Mouse (Mus musculus): ENCODE results near the gene Aqp2. TPM values are rescaled to one million over a fixed set of nuclear protein-coding genes. Genes with fewer than 3 reads are reported as not detected.

Aqp2 gene
- polyA plus RNA-seq, 1 experiment from 2014 or later, result not detected

DNA sequence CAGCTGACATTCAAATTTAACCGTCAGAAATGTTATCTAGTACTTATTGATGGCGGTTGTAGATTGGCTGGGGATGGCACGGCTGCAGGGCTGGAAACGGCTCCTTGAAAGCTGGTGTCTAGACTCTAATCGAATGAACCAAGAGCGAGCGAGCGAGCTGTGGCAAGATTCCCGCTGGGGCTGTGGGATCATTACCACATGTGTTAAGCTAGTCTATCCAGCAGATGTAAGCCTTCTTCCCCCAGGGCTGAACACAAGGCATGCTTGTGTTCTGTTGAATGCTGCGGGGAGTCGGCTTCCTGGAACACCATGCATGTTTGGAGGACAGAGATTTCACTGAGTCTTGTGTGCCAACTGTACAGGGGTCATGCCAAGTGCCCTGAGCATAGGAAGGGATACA, 32.3 kb upstream of the Aqp2 start:
- ATAC-seq (peak; percentile 49), DNase-seq (ENCODE audit: low spot score) (peak; percentile 53)
- Histone ChIP-seq H3K27me3 (replicated peaks; ENCODE audit: insufficient read depth, low read length) (no peaks in the 10 kb centered on the region), H3K4me3 (ENCODE audit: low read depth, low read length) (no peak overlapping the region), H3K27ac (ENCODE audit: low read length) (no peak overlapping the region), H3K9ac (replicated peaks; ENCODE audit: low read depth) (no peak overlapping the region), H3K9me3 (ENCODE audit: low read length) (no peaks in the 10 kb centered on the region), H3K36me3 (ENCODE audit: insufficient read depth, low read length) (no peaks in the 10 kb centered on the region), H3K4me1 (ENCODE audit: insufficient read depth, low read depth, low read length) (no peaks in the 10 kb centered on the region; the same call in 1 of the 2 replicates), H3K4me2 (replicated peaks; ENCODE audit: low read depth, low read length) (no peak overlapping the region)
- TF ChIP-seq CTCF (IDR thresholded peaks at IDR 0.05) (no peak), EP300 (IDR thresholded peaks at IDR 0.05) (no peak)
- 59% methylated on average over 11 of the region's 11 CpGs for WGBS

GRCm38 (mm10) chr15:99547732-99548131, 31.1 kb upstream of the Aqp2 start:
- ATAC-seq, result no peak
- H3K4me3 ChIP-seq (ENCODE audit: low read depth, low read length), result no peak overlapping the region
- 65% methylated on average over 6 of the region's 6 CpGs for WGBS
- no peak for TF ChIP-seq EP300 (IDR thresholded peaks at IDR 0.05)
- TF ChIP-seq CTCF (IDR thresholded peaks at IDR 0.05), result no peak
- H3K27ac ChIP-seq (ENCODE audit: low read length), result no peak overlapping the region
- H3K9ac ChIP-seq (replicated peaks; ENCODE audit: low read depth), result no peak overlapping the region
- H3K4me2 ChIP-seq (replicated peaks; ENCODE audit: low read depth, low read length), result no peak overlapping the region
- H3K27me3 ChIP-seq (replicated peaks; ENCODE audit: insufficient read depth, low read length), result no peaks in the 10 kb centered on the region
- H3K36me3 ChIP-seq (ENCODE audit: insufficient read depth, low read length), result no peaks in the 10 kb centered on the region
- no peaks in the 10 kb centered on the region; the same call in 1 of the 2 replicates for H3K4me1 ChIP-seq (ENCODE audit: insufficient read depth, low read depth, low read length)
- DNase-seq (ENCODE audit: low spot score), result no peak
- H3K9me3 ChIP-seq (ENCODE audit: low read length), result no peaks in the 10 kb centered on the region

DNA sequence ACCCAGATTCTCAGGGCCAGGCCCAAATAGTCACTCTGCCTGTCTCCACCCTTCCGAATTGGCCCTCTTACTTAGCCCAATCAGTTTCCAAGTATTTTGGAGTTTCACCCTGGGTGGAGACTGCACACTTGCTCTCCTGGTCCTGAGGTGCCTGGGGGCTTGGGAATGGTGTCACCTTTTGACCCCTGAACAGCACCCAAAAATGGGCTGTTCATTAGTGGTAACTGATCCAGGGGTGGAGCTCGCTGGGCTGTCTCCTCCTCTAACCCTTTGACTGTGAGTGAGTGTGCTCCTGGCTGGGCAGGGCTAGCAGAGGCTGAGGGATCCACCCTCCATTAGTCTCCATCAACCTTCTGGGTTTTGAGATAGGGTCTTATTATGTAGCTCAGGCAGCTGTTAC, 29.0 kb upstream of the Aqp2 start:
- ATAC-seq (no peak), DNase-seq (ENCODE audit: low spot score) (no peak)
- Histone ChIP-seq H3K9me3 (ENCODE audit: low read length) (no peaks in the 10 kb centered on the region), H3K4me3 (ENCODE audit: low read depth, low read length) (no peak overlapping the region), H3K4me2 (replicated peaks; ENCODE audit: low read depth, low read length) (no peak overlapping the region), H3K27me3 (replicated peaks; ENCODE audit: insufficient read depth, low read length) (no peaks in the 10 kb centered on the region), H3K36me3 (ENCODE audit: insufficient read depth, low read length) (no peaks in the 10 kb centered on the region), H3K9ac (replicated peaks; ENCODE audit: low read depth) (no peak overlapping the region), H3K4me1 (ENCODE audit: insufficient read depth, low read depth, low read length) (no peaks in the 10 kb centered on the region), H3K27ac (ENCODE audit: low read length) (no peak overlapping the region)
- no peak for TF ChIP-seq EP300 (IDR thresholded peaks at IDR 0.05)
- no peak for TF ChIP-seq CTCF (IDR thresholded peaks at IDR 0.05)
- WGBS, result 58% methylated on average over 2 of the region's 2 CpGs

- H3K36me3 ChIP-seq (ENCODE audit: insufficient read depth, low read length), result no peaks in the 10 kb centered on the region
- no peak overlapping the region for H3K4me3 ChIP-seq (ENCODE audit: low read depth, low read length)
- no peaks in the 10 kb centered on the region for H3K9me3 ChIP-seq (ENCODE audit: low read length)
- no peaks in the 10 kb centered on the region for H3K27me3 ChIP-seq (replicated peaks; ENCODE audit: insufficient read depth, low read length)
- WGBS, result 39% methylated on average over 6 of the region's 6 CpGs
- H3K4me2 ChIP-seq (replicated peaks; ENCODE audit: low read depth, low read length), result no peak overlapping the region
- TF ChIP-seq EP300 (IDR thresholded peaks at IDR 0.05) (no peak), CTCF (IDR thresholded peaks at IDR 0.05) (0 out of 2 replicates have a peak, but pooled peaks have one; percentile 11)
- H3K4me1 ChIP-seq (ENCODE audit: insufficient read depth, low read depth, low read length), result no peaks in the 10 kb centered on the region
- peak; percentile 46; the same call in 1 of the 2 replicates for ATAC-seq
- H3K9ac ChIP-seq (replicated peaks; ENCODE audit: low read depth), result no peak overlapping the region
- no peak overlapping the region for H3K27ac ChIP-seq (ENCODE audit: low read length)
- DNase-seq (ENCODE audit: low spot score), result peak; percentile 48
Measured at GRCm38 (mm10) chr15:99553767-99554166, 25.1 kb upstream of the Aqp2 start.

- Histone ChIP-seq H3K4me1 (ENCODE audit: insufficient read depth, low read depth, low read length) (no peaks in the 10 kb centered on the region), H3K9ac (replicated peaks; ENCODE audit: low read depth) (no peak overlapping the region), H3K27ac (ENCODE audit: low read length) (no peak overlapping the region), H3K9me3 (ENCODE audit: low read length) (no peaks in the 10 kb centered on the region), H3K4me2 (replicated peaks; ENCODE audit: low read depth, low read length) (no peak overlapping the region), H3K36me3 (ENCODE audit: insufficient read depth, low read length) (no peaks in the 10 kb centered on the region), H3K4me3 (ENCODE audit: low read depth, low read length) (no peak overlapping the region), H3K27me3 (replicated peaks; ENCODE audit: insufficient read depth, low read length) (no peaks in the 10 kb centered on the region)
- ATAC-seq (no peak), DNase-seq (ENCODE audit: low spot score) (no peak)
- TF ChIP-seq CTCF (IDR thresholded peaks at IDR 0.05) (peak; percentile 35), EP300 (IDR thresholded peaks at IDR 0.05) (no peak)
- WGBS, result 91% methylated on average over 1 of the region's 1 CpGs
Measured at GRCm38 (mm10) chr15:99558947-99559346, 19.9 kb upstream of the Aqp2 start.

GRCm38 (mm10) chr15:99560246-99560645, 18.6 kb upstream of the Aqp2 start:
- no peak for ATAC-seq
- Histone ChIP-seq H3K9ac (replicated peaks; ENCODE audit: low read depth) (no peak overlapping the region), H3K27ac (ENCODE audit: low read length) (no peak overlapping the region), H3K27me3 (replicated peaks; ENCODE audit: insufficient read depth, low read length) (no peaks in the 10 kb centered on the region), H3K4me2 (replicated peaks; ENCODE audit: low read depth, low read length) (no peak overlapping the region), H3K4me1 (ENCODE audit: insufficient read depth, low read depth, low read length) (no peaks in the 10 kb centered on the region), H3K9me3 (ENCODE audit: low read length) (no peaks in the 10 kb centered on the region), H3K36me3 (ENCODE audit: insufficient read depth, low read length) (no peaks in the 10 kb centered on the region), H3K4me3 (ENCODE audit: low read depth, low read length) (no peak overlapping the region)
- no peak for DNase-seq (ENCODE audit: low spot score)
- TF ChIP-seq CTCF (IDR thresholded peaks at IDR 0.05) (no peak), EP300 (IDR thresholded peaks at IDR 0.05) (no peak)
- 62% methylated on average over 10 of the region's 10 CpGs for WGBS

DNA sequence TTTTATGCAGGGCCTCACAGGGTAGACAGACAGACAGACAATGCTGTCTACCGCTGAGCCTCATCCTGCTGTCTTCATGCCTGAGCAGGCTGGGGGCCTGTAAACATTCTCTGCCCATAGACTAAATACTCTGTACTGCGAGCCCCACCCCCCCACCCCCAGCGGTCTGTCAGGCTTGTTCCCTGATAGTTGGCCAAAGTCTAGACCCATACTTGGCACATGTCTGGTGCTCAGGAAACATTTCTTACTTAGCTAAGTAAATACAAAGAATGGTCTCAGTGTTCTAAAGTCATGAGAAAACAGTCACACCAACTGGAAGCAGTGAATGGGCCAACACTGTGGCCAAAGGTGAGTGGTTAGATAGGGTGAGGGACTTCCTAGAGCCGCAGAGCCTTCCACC, 11.5 kb upstream of the Aqp2 start:
- ATAC-seq (peak; percentile 29; the same call in 1 of the 2 replicates), DNase-seq (ENCODE audit: low spot score) (peak; percentile 39)
- 32% methylated on average over 4 of the region's 4 CpGs for WGBS
- no peak overlapping the region for H3K4me3 ChIP-seq (ENCODE audit: low read depth, low read length)
- H3K9me3 ChIP-seq (ENCODE audit: low read length), result no peaks in the 10 kb centered on the region
- no peak for TF ChIP-seq EP300 (IDR thresholded peaks at IDR 0.05)
- no peak for TF ChIP-seq CTCF (IDR thresholded peaks at IDR 0.05)
- H3K27ac ChIP-seq (ENCODE audit: low read length), result no peak overlapping the region
- H3K27me3 ChIP-seq (replicated peaks; ENCODE audit: insufficient read depth, low read length), result no peaks in the 10 kb centered on the region
- no peaks in the 10 kb centered on the region for H3K36me3 ChIP-seq (ENCODE audit: insufficient read depth, low read length)
- no peak overlapping the region for H3K4me2 ChIP-seq (replicated peaks; ENCODE audit: low read depth, low read length)
- no peaks in the 10 kb centered on the region for H3K4me1 ChIP-seq (ENCODE audit: insufficient read depth, low read depth, low read length)
- no peak overlapping the region for H3K9ac ChIP-seq (replicated peaks; ENCODE audit: low read depth)

Measured in lung, postnatal 0 days (tissue).